Mouse (Mus musculus): ENCODE results near the gene Plekhm3.
"Not testable (repeated sequence)": the region's sequence is repeated elsewhere in the genome, so short reads cannot be mapped to it uniquely, and the experiment has no call there.

The Plekhm3 gene

DNA sequence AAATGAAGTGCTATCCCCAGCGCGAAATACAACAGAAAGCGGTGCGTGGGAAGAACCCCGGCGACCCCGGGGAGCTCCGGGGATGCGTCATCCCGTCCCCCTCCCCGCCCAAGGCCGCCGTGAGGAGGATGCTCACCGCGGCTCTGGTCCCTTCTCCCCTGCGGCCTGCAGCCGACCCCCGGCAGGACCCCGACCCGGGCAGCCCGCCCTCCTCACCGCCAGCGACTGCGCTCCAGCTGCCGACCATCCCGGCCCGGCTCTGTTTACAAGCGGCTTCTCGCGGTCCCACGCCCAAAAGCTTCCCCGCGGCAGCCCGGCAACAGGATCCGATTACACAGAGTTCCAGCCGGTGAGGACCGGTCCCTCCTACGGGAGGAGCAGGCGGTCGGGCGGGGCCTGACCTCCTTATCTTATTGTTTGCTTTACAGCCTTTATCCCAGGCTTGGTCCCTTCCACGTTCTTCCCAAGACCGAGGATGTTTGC is at the start of gene Plekhm3:
TSS of gene Plekhm3 (minus strand) at position 346 of the 483 bp plus-strand sequence.
- DNase-seq (ENCODE audit: low read depth, low spot score) = peak; percentile 94

DNA sequence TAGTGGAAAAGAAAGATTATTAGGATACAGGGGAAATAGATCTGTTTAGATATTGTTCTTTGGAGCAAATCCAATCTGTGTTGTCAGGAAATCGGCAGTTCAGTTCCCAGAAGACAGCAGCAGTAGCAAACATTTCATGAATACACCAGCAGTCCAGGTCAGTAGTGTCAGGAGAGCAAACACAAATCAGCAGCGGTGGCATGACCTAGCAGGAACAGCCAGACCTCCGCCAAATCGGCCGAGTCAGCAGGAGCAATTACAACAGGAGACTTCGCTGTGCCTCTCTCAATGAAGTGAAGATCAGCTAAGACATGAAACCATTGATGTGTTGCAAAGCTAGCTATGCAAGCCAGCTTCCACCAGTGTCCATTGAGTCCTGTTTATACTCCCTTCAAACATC is 49.0 kb upstream of the Plekhm3 start:
- DNase-seq (ENCODE audit: low read depth, low spot score) = no peak

- no peak for DNase-seq (ENCODE audit: low read depth, low spot score)
Observed at GRCm38 (mm10) chr1:65004526-65004925, 47.9 kb upstream of the Plekhm3 start.

DNA sequence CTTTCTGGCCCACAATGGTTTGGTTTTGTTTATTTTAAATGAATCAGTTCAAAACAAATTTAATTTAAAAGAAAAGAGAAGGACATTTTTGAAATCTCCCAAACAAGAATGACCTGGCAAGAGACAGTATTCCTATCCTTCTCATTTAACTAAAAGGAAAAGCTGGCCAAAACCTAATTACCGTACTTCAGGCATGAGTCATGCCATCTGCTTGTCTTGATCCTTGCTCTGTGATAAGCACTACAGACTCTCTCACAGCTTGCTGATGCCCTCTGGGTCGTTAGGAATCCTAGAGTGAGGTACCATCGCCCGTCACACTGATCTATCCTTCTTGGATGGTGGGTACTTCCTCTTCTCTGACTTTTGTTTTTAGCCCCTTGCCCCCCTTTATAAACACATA is 36.6 kb upstream of the Plekhm3 start:
- peak; percentile 86 for DNase-seq (ENCODE audit: low read depth, low spot score)

DNA sequence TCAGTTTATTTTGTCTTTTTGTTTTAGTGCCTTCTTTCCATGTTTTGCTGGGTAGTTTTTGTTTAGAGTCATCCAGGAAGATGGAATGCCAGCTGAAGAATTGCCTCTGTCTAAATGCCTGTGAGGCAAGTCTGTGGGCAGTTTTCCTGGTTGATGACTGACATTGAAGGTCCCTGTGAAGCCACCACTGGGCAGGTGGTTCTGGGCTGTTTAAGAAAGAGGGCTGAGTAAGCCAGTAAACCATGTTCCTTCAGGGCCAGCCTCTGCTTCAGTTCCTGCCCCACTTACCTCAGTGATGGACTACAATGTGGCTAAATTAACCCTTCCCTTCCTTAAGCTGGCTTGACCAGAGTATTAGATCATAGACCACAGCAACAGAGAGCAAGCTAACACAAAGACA is 31.6 kb upstream of the Plekhm3 start:
- DNase-seq (ENCODE audit: low read depth, low spot score) = no peak

- DNase-seq (ENCODE audit: low read depth, low spot score) = peak; percentile 86
Observed at GRCm38 (mm10) chr1:64986120-64986519, 29.5 kb upstream of the Plekhm3 start.

- DNase-seq (ENCODE audit: low read depth, low spot score) = no peak
Observed at GRCm38 (mm10) chr1:64983247-64983646, 26.6 kb upstream of the Plekhm3 start.

DNA sequence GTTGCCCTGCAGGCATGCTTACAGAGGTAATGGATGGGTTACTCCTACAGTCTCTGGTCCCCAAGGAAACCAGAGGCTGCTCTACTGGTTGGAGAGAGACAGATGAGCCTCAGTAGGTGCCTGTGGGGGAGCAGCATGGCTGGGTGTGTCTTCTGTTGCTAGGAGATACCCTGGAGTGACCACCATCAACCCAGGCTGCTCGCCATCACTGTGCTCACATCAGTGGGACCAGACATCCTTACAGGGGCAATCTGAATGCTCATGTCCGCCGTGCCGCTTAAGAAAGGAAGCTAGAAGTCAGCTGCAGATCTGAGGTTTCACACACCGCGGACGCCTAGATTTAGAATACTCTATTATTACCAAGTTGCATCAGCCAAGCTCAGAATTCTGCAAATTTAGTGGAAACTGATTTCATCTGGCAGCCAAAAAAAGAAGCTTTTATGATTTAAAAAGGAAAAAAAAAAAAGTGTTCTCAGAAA is 21.7 kb upstream of the Plekhm3 start:
- peak; percentile 77 for DNase-seq (ENCODE audit: low read depth, low spot score)

DNA sequence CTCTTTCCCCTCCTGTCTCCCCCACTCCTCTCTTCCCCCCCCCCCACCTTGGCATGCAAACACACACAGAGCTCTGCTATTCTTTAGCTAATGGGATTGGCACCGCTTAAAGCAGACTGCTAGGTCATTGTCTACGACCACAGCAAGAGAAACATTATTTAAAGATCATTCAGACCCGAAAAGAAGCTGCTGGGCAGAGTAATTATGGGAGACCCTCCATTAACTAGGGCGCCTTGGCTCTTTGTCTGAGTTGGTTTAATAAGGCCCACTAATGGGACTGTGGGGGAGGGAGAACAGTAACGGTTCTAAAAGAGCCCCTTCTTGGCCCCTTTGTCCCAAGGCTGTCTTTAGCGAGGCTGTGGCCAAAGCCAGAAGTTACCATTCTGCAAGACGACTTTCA is 18.7 kb upstream of the Plekhm3 start:
- DNase-seq (ENCODE audit: low read depth, low spot score) = no peak

DNA sequence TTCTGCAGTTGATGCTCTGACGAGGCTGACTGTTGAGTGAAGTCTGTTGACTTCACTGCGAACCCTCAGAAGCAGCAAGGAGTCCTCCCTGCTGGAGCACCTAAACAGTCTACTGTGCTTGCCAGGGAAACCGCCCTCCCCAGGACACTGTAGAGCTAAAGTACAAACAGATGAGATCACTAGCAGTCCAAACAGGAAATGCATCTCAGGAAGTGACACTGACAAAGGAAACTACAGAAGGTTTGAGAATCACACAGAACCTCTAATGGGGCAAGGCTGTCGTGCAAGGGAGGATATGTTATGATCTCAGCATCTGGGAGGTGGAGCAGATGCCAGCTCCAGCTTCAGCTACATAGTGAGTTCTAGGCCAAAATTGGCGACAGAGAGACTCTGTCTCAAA is 14.1 kb upstream of the Plekhm3 start:
- DNase-seq (ENCODE audit: low read depth, low spot score) = no peak

GRCm38 (mm10) chr1:64957021-64957489 is 431 bp upstream of the Plekhm3 start:
- peak; percentile 52 for DNase-seq (ENCODE audit: low read depth, low spot score)

GRCm38 (mm10) chr1:64954786-64955185 is 1.8 kb downstream of the Plekhm3 start:
- DNase-seq (ENCODE audit: low read depth, low spot score) = not testable (repeated sequence)

GRCm38 (mm10) chr1:64950271-64950670 is 6.4 kb downstream of the Plekhm3 start:
- DNase-seq (ENCODE audit: low read depth, low spot score) = no peak

- no peak for DNase-seq (ENCODE audit: low read depth, low spot score)
Observed at GRCm38 (mm10) chr1:64949377-64949776, 7.2 kb downstream of the Plekhm3 start.

- no peak for DNase-seq (ENCODE audit: low read depth, low spot score)
Observed at GRCm38 (mm10) chr1:64946106-64946505, 10.5 kb downstream of the Plekhm3 start.

- no peak for DNase-seq (ENCODE audit: low read depth, low spot score)
Observed at GRCm38 (mm10) chr1:64945214-64945785, 11.3 kb downstream of the Plekhm3 start.

DNA sequence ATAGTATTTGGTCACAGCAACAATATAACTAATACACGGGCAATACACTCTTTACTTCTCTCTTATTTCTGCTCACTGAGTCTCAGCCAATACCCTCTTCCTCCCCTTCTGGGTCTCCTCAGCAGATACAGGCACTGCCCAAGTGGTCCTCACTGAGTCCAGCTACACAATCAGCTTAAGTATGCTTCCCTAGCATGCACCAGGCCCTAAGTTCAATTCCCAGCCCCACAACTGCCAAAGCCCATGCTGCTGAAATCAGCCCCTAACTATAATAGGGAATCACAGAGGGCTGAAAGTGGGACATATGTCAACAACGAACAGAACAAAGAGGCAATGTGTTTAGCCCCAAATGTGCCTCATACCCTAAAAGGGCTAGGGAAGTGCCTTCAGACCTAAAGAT is 11.9 kb downstream of the Plekhm3 start:
- no peak for DNase-seq (ENCODE audit: low read depth, low spot score)

DNA sequence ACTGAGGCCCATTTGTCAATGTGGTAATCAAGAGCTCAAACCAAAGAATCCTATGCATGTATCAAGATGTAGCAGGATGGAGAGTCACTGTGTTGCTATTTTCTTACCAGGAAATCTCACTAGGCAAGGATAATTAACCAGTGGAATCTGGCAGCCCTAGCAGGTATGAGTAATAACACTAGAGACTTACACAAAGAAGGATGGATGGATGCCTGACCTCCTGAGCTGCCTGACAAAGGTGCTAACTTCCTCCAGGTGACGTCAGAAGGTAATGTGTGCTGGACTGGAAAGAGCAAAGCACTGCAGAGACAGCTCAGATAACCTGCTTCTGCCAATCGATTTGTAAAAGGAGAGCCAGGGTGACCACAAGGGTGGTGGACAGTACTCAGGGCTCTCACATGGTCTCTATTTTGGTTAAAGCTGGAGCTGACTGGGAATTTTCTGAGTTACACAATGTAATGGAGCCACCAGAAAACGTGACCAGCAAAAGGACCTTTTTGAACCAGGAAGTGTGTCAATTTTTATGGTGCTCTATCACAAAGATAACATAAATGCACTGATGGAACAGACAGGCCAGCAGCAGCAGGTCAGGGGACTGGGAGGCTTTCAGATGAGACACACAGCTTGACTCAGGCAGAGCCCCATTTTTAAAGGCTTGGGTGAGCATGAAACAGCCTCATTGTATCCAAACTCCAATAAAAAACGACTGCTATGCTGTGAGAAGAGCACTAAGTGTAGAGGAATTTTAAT is 14.4 kb downstream of the Plekhm3 start:
- DNase-seq (ENCODE audit: low read depth, low spot score) = no peak

GRCm38 (mm10) chr1:64938907-64939306 is 17.7 kb downstream of the Plekhm3 start:
- no peak for DNase-seq (ENCODE audit: low read depth, low spot score)

DNA sequence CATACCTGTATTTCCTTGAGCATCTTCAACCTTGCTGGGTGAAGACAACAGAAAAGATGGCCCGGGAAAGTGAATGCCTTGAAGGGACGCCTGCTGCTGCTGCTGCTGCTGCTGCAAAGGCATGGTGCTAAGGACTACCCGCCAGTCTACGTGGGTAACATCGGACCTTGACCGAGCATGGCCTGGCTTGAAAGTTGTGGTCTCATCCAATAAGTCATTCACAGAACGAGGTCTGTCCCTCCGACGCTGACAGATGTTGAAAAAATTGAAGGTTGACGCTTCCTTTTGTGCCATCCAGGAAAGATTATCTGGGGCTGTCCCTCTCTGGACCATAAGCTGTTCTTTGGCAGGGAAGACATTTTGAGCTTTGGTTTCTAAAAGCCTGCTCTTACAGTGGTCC is 18.9 kb downstream of the Plekhm3 start:
- no peak for DNase-seq (ENCODE audit: low read depth, low spot score)

DNA sequence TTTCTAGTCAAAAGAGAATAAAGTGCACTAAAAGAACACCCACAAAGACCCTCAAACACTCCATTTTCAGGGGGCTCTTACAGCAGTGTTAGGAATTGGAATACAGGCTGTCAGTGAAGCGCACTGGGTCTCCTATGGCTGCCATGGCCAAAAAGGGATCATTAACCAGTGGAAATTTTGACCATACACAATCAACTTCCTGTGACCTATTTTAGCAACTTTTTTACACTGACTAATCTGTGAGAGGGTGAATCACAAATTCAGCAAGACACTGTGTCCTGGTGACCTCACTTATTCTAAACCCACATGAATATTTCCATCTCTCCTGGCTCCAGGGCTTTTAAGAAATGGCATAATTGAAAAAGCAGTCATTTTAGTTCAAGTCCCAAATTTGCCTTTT is 23.7 kb downstream of the Plekhm3 start:
- DNase-seq (ENCODE audit: low read depth, low spot score) = no peak

DNA sequence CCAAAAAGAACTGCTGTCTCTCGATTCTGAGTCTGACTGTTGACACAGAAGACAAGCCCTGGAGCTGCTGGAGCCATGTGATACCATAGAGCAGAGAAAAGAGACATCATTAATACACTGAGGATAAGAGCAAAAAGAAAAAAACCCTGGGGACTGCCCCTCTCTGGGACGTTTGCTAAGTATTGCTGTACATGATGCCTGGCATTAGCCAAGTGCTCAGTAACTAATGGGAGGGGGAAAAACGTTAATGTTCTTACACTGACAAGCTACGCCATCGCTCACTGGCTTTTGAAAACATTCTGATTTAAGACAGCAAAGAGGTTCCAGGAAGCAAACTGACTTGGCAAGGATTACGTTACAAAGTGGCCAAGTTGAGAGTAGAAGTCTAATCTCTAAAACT is 26.5 kb downstream of the Plekhm3 start:
- no peak for DNase-seq (ENCODE audit: low read depth, low spot score)

GRCm38 (mm10) chr1:64929673-64930072 is 27.0 kb downstream of the Plekhm3 start:
- no peak for DNase-seq (ENCODE audit: low read depth, low spot score)

Data from brain, adult 2 months (tissue).